Mouse (Mus musculus) lung, postnatal 36 days (tissue): ENCODE results near the gene Glt28d2.

Experiments used
- DNase-seq: peaks from one replicate; pipeline ENCODE4 v3.0.0; 2022; ENCODE audit warnings: mixed read lengths

The Glt28d2 gene

GRCm38 (mm10) chr3:85820839-85821548 lies 66.3 kb downstream of the Glt28d2 start:
- no peak for DNase-seq
